Mouse (Mus musculus) adrenal gland, adult (tissue): ENCODE results near the gene Ptp4a2.
"Not testable (repeated sequence)": the region's sequence is repeated elsewhere in the genome, so short reads cannot be mapped to it uniquely, and the experiment has no call there.

Experiments
- DNase-seq, 2 experiments: peaks; one replicate each; pipeline ENCODE4 v3.0.0; 2022 to 2023; ENCODE audit warnings: low spot score in 1 of 2; ENCODE audit not compliant: inconsistent age in 2 of 2

Ptp4a2 gene

GRCm38 (mm10) chr4:129810798-129811604 is at the start of gene Ptp4a2:
Ptp4a2 (plus strand) TSS chr4:129811219.
- peak; percentile 78 to 87 for DNase-seq

GRCm38 (mm10) chr4:129761606-129762005 is 49.4 kb upstream of the Ptp4a2 start:
- no peak for DNase-seq

GRCm38 (mm10) chr4:129762496-129762895 is 48.5 kb upstream of the Ptp4a2 start:
- DNase-seq = not testable (repeated sequence)

GRCm38 (mm10) chr4:129765351-129765750 is 45.7 kb upstream of the Ptp4a2 start:
- no peak for DNase-seq

GRCm38 (mm10) chr4:129767782-129768181 is 43.2 kb upstream of the Ptp4a2 start:
- DNase-seq = no peak

- DNase-seq = not testable (repeated sequence)
Observed at GRCm38 (mm10) chr4:129768742-129769141, 42.3 kb upstream of the Ptp4a2 start.

- no peak for DNase-seq
Observed at GRCm38 (mm10) chr4:129770600-129770999, 40.4 kb upstream of the Ptp4a2 start.

GRCm38 (mm10) chr4:129771314-129771671 is 39.7 kb upstream of the Ptp4a2 start:
- no peak for DNase-seq

GRCm38 (mm10) chr4:129771672-129772521 is 39.1 kb upstream of the Ptp4a2 start:
- peak in 1 of 2 experiments; percentile 54 for DNase-seq

GRCm38 (mm10) chr4:129781881-129782675 is 28.9 kb upstream of the Ptp4a2 start:
- peak; percentile 53 to 70 for DNase-seq

- no peak for DNase-seq
Observed at GRCm38 (mm10) chr4:129782857-129783331, 28.1 kb upstream of the Ptp4a2 start.

GRCm38 (mm10) chr4:129783506-129783905 is 27.5 kb upstream of the Ptp4a2 start:
- DNase-seq = no peak

- DNase-seq = peak; percentile 81 to 96
Observed at GRCm38 (mm10) chr4:129785178-129785577, 25.8 kb upstream of the Ptp4a2 start.

- DNase-seq = peak in 1 of 2 experiments; percentile 42
Observed at GRCm38 (mm10) chr4:129788693-129789092, 22.3 kb upstream of the Ptp4a2 start.

- DNase-seq = peak in 1 of 2 experiments; percentile 42
Observed at GRCm38 (mm10) chr4:129789635-129790034, 21.4 kb upstream of the Ptp4a2 start.

- peak; percentile 62 to 87 for DNase-seq
Observed at GRCm38 (mm10) chr4:129790475-129790874, 20.5 kb upstream of the Ptp4a2 start.

GRCm38 (mm10) chr4:129791399-129791798 is 19.6 kb upstream of the Ptp4a2 start:
- peak in 1 of 2 experiments; percentile 42 for DNase-seq

- no peak for DNase-seq
Observed at GRCm38 (mm10) chr4:129792666-129793202, 18.3 kb upstream of the Ptp4a2 start.

- DNase-seq = peak; percentile 47 to 75
Observed at GRCm38 (mm10) chr4:129793713-129794329, 17.2 kb upstream of the Ptp4a2 start.
